Mouse (Mus musculus): ENCODE data around the gene Drd5.

DNA sequence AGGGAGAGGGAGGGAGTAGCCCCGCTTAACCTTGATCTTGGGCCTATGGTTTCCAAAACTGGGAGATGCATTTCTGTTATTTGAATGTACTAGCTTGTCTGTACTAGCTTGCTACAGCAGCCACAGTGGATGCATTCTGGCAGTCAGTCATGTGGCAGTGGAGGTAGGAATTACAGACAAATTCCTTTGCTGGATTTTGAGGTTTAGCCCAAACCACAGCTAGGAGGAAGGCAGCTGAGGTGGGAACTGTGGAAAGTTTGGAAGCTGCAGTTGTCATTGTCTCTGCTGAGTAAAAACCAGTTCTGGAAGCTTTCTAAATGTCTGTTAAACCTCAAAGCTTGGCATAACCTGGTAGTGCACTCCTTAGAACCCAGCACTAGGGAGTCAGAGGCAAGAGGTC lies 52.1 kb downstream of the Drd5 start:
- TF ChIP-seq CTCF (IDR thresholded peaks at IDR 0.05; ENCODE audit: low read depth) (no peak), EP300 (optimal IDR thresholded peaks at IDR 0.05) (no peak)

All from stomach, postnatal 0 days (tissue).